Mouse (Mus musculus): ENCODE data around the gene Wfdc5.

Gene Wfdc5

DNA sequence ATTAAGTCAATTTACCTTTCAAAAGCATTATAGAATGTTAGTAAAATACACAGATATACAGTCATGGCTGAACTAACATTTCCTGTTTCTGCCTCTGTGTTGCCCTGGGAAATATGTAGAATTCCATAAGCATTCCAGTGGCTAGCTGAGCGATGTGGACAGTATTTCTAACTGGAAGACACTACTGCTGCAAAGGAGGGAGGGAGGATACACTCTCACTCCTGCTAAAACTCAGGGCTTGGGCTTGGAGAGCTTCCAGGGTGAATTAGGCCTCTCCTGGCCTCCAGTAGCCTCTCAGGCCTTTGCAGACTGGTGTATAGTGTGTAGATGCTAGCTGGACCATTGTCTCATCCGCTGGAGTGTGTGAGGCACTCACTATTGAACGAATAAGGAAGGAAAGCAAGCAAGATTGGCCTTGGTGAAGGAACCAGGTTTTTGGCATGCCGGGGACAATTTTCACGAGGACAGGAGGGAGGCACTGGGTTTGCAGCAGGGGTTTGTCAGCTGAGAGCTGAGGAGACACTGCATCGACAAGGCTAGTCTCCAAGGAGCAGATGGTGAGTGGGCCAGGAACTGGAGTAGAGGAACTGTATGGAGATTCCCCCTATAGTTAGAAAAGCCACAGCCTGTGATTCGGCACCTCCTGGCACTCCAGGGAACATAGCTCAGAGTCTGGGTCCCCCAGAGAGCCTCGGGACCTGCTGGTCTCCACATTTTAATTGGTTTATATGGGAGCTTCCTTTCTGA, 7.7 kb downstream of the Wfdc5 start:
- DNase-seq (ENCODE audit: extremely low read depth, low read depth, low spot score) = no peak

- no peak for DNase-seq (ENCODE audit: extremely low read depth, low read depth, low spot score)
Observed at GRCm38 (mm10) chr2:164173394-164173793, 9.1 kb downstream of the Wfdc5 start.

DNA sequence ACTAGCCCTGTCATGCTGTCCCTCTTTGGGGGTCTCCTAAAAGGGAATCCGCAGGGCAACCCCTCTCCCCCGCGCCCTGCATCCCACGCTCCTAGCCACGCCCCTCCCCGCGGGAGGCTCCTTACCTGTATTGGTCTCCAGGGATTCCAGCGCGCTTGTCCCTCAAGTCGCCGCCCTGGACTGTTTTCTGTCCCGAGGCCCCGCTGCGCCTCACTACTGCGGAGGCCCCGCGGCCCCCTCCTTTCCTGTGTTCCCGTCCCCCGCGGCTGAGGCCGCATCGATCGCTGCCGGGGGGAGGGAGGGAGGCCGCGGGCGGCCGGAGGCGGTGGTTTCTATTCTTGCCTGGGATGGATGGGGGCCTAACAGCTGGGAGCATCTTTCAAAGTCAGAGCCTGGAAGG, 11.6 kb downstream of the Wfdc5 start, which contains the start of gene Kcns1:
TSS of gene Kcns1 (minus strand) at position 212 of the 400 bp plus-strand sequence.
- no peak for DNase-seq (ENCODE audit: extremely low read depth, low read depth, low spot score)

GRCm38 (mm10) chr2:164170326-164170725, 12.2 kb downstream of the Wfdc5 start:
- DNase-seq (ENCODE audit: extremely low read depth, low read depth, low spot score) = no peak

DNA sequence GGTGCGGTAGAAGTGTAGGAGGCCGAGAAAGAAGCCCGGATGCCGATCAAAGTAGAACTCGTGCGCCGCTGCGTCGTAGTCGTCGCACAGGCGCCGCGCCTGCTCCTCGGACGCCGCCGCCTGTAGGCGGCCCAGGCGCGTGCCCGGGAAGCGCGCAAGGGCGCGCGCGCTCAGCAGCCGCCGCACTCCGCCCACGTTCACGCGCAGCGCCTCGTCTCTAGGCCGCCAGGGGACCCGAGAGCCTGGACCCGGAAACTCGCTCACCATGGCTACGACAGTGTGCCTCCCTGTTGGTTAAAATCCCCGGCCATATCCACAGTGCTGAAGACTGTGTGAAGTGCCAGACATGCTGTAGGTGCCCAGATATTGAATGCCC, 14.0 kb downstream of the Wfdc5 start:
- DNase-seq (ENCODE audit: extremely low read depth, low read depth, low spot score) = no peak

- DNase-seq (ENCODE audit: extremely low read depth, low read depth, low spot score) = no peak
Observed at GRCm38 (mm10) chr2:164167752-164168570, 14.6 kb downstream of the Wfdc5 start.

DNA sequence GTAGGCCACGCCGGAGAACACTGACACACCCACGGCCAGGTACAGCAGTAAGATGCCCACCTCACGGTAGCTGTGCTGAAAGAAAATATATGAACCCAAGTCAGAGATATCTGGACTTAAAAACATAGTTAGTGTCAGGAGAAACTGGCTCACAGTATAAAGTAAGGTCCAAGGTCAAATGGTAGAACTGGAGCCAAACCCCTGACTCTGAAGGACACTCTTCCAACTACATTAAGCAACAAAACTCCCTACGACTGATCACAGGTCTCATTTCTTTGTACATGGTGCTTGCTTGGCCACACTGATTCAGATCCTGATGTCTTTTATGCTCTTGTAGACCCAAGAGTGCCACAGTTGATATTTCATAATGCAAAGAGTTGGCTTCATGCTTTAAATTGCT, 17.6 kb downstream of the Wfdc5 start:
- no peak for DNase-seq (ENCODE audit: extremely low read depth, low read depth, low spot score)

DNA sequence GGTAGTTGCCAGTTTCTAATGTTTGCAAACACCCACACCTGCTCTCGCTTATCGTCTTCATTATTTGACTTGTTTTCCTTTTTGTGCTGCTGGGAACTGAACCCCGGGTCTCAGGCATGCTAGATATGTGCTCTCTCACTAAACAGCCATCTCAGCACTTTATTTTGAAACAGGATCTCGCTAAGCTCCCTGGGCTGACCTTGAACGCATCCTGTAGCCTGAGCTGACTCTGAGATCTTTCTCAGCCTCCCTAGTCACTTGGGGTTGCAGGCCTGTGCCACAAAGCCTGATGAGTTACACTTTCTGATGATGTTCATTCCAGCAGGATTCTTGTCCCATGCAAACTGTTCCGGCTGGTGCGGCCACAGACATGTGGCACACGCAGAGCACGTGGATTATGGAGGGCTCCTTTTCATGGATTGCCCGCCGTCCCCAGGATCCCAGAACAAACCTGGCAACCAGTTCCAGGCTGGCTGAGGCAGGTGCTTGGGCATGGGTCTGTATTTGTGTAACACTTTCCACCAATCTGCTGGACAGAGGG, 21.0 kb downstream of the Wfdc5 start:
- DNase-seq (ENCODE audit: extremely low read depth, low read depth, low spot score) = no peak

GRCm38 (mm10) chr2:164158838-164159237, 23.7 kb downstream of the Wfdc5 start:
- DNase-seq (ENCODE audit: extremely low read depth, low read depth, low spot score) = no peak

DNA sequence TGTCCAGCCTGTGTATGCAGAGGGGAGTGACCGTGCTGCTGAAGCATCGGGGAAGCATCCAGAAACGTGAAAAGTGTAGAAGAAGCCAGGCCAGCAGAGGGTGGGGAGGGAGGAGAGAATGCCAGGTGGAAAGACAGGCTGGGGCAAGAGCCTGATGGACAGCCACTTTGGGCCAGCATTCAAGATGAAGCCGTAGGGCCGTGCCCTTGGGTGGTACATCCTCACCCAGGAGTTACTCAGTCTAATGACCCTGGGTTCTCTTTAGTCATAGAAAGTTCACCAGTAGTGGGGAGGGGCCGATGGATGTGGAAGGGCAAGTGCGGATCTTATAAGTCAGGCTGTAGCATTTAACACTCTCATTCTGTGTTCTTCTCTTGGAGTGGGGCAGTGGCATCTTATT, 26.4 kb downstream of the Wfdc5 start:
- DNase-seq (ENCODE audit: extremely low read depth, low read depth, low spot score) = no peak

DNA sequence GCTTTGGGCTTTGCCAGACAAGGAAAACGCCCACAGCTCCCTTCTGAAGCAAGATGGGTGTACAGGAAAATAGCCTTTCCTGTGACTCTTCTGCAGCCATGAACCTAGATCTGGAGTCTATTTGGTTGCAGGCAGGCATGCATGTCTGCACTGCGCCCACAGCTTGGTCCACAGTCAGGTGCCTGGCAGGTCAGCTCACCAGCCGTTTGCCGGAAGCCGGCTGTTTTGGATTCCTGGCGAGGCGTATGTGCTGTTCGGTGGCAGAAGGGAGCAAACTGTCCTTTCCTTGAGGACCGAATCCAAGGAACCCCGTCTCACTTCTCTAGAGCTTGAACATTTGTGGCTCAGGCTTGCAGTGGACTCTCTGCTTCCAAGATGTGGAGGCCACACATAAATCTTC, 28.5 kb downstream of the Wfdc5 start:
- DNase-seq (ENCODE audit: extremely low read depth, low read depth, low spot score) = no peak

- no peak for DNase-seq (ENCODE audit: extremely low read depth, low read depth, low spot score)
Observed at GRCm38 (mm10) chr2:164152341-164152740, 30.2 kb downstream of the Wfdc5 start.

DNA sequence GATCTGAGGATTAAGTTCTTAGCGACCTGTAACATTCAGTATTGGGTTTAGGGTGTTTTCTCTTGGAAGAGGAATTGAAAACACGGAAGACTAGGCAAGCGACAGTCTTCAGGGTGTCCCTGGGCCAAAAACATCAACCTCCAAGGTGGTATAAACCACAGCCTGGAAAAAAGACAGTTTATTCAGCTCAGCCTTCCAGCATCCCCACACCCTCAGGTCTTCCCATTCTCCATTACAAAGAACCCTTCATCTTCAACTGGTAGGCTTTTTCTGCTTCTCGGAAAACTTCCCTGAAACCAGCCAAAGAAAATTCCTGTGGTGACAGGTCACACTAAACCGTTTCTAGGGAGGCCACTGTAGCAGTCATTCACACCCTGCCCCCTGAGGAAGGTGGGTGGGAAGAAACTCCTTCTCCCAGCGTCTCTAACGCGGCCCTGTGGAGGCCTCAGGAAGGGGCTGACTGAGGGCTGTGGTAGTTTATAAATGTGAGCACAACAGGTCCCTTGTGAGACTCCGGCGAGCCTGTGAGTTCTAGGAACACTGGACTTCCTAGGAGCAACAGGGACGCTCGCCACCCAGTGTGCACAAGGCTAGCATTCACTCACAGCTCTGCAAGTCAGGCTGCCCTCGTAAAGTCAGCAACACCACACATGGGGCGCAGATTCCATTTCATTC, 32.3 kb downstream of the Wfdc5 start:
- DNase-seq (ENCODE audit: extremely low read depth, low read depth, low spot score) = no peak

- DNase-seq (ENCODE audit: extremely low read depth, low read depth, low spot score) = no peak
Observed at GRCm38 (mm10) chr2:164146556-164146955, 36.0 kb downstream of the Wfdc5 start.

GRCm38 (mm10) chr2:164144541-164144940, 38.0 kb downstream of the Wfdc5 start:
- DNase-seq (ENCODE audit: extremely low read depth, low read depth, low spot score) = no peak

DNA sequence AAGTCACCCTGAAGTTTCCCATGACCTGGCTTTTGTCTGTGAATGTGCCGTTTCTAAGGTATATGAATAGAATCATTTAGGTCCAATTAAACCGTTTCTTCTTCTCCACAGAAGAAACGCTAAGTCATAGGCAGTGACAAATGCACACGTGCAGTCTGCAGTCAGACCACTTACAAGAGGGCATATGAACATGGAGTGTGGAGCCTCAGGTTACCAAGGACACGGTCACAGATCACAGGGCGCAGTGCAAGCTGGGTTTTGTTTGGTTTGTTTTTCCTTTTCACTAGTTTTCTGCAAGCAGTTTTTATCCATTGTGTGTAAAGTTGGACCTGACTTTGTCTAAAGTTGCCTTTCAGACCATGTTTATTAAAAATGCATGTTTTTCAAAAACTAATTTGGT, 38.5 kb downstream of the Wfdc5 start:
- no peak for DNase-seq (ENCODE audit: extremely low read depth, low read depth, low spot score)

DNA sequence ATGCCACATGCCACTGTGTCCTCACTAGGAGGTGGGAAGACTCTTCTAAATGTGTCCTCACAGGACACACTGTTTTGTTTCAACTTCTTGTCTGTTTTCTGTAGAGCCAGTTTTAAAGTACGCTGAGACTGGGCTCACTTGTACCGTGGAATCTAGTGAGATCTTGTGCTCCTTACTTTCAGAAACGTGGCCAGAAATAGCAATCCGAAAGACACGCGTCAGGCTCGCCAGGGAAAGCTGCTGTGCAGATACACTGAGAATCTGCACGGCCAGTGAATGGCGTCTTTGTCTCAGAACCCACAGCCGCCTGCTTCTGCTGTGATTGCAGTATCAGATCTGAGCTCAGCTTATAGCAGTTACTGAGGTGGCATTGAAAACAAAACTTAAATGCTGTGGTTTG, 40.5 kb downstream of the Wfdc5 start:
- no peak for DNase-seq (ENCODE audit: extremely low read depth, low read depth, low spot score)

- DNase-seq (ENCODE audit: extremely low read depth, low read depth, low spot score) = no peak
Observed at GRCm38 (mm10) chr2:164137754-164138153, 44.8 kb downstream of the Wfdc5 start.

DNA sequence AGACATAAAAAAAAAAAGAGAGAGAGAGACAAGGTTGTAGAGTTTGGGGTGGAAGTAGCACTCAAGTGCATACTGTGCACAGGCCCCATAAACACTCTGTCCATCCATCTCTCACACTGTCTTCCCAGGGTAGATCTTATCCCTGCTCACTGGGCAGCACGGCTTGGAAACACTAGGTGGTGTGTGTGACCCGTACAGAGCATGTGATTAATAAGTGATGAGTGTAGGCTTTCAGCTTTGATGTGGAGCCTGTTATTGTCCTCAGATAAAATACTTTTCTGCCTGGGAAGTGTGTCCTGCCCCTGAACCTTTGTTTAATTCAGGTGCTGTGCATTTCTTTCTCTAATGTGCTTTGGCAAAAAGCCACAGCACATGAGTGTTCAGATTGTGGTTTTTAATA, 46.1 kb downstream of the Wfdc5 start:
- DNase-seq (ENCODE audit: extremely low read depth, low read depth, low spot score) = no peak

DNA sequence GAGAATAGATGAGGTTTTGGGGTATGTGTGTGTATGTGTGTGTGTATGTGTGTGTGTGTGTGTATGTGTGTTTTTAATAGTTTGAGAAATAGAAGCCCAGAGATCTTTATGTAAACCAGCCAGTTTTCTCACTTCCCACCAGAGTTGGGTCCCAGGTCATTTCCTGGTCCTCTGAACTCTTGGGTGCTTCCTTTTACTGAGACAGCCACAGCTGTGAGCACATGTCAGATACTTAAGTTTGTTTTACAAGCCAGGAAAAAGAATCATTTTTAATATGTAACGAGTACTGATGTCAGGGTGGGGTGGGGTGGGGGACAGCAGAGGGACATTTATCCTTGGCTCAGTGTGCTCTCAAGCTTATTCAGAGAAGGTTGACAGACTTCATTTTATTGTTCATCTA, 47.2 kb downstream of the Wfdc5 start:
- DNase-seq (ENCODE audit: extremely low read depth, low read depth, low spot score) = no peak

GRCm38 (mm10) chr2:164134563-164134962, 48.0 kb downstream of the Wfdc5 start:
- DNase-seq (ENCODE audit: extremely low read depth, low read depth, low spot score) = no peak

DNA sequence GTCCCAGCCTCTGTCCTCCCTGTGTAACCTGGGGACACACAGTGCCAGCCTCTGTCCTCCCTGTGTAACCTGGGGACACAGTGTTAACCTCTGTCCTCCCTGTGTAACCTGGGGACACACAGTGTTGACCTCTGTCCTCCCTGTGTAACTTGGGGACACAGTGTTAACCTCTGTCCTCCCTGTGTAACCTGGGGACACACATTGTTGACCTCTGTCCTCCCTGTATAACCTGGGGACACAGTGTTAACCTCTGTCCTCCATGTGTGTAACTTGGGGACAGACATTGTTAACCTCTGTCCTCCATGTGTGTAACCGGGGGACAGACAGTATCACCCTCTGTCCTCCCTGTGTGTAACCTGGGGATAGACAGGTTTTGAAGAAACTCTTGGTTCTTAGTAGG, 51.0 kb downstream of the Wfdc5 start:
- DNase-seq (ENCODE audit: extremely low read depth, low read depth, low spot score) = no peak
